Mouse (Mus musculus) limb, embryonic 11.5 days (tissue): ENCODE measurements around the gene Rps6. TPM values are rescaled to one million over a fixed set of nuclear protein-coding genes. Genes with fewer than 3 reads are reported as not detected.

Experiments used
- ATAC-seq: fragments of 200-750 bp; cut with Nextera tagmentation; 2 replicates; pipeline ENCODE4 v1.8.0; 2017; ENCODE audit warnings: low read depth; ENCODE audit not compliant: insufficient number of reproducible peaks, low FRiP score, low TSS enrichment
- DNase-seq: peaks from one replicate; pipeline ENCODE4 v3.0.0-alpha.2; 2015; ENCODE audit warnings: low spot score
- H3K27ac ChIP-seq: fragments of 300-500 bp; sonication (generic); replicated peaks from 2 replicates; pipeline ENCODE4 v1.5.1; 2014; ENCODE audit warnings: low read depth, mild to moderate bottlenecking, low read length
- H3K27me3 ChIP-seq: fragments of 300-500 bp; sonication (generic); 2 replicates; pipeline ENCODE4 v1.6.1; 2014; ENCODE audit warnings: mild to moderate bottlenecking, low read length, mixed read lengths; ENCODE audit not compliant: control insufficient read depth, insufficient read depth
- H3K36me3 ChIP-seq: fragments of 300-500 bp; sonication (generic); 2 replicates; pipeline ENCODE4 v1.6.1; 2014; ENCODE audit warnings: mild to moderate bottlenecking, low read length, moderate library complexity, mixed read lengths; ENCODE audit not compliant: control insufficient read depth, insufficient read depth
- H3K4me1 ChIP-seq: fragments of 300-500 bp; sonication (generic); 2 replicates; pipeline ENCODE4 v1.6.1; 2014; ENCODE audit warnings: low read length, mixed read lengths; ENCODE audit not compliant: control insufficient read depth, insufficient read depth
- H3K4me2 ChIP-seq: fragments of 300-500 bp; sonication (generic); 2 replicates; pipeline ENCODE4 v1.6.1; 2014; ENCODE audit warnings: low read depth, mild to moderate bottlenecking, moderate library complexity; ENCODE audit not compliant: severe bottlenecking
- H3K4me3 ChIP-seq: fragments of 300-500 bp; sonication (generic); 2 replicates; pipeline ENCODE4 v1.5.1; 2014; ENCODE audit warnings: low read depth, low read length
- H3K9ac ChIP-seq: fragments of 300-500 bp; sonication (generic); 2 replicates; pipeline ENCODE4 v1.6.1; 2014; ENCODE audit warnings: mild to moderate bottlenecking, low read length
- H3K9me3 ChIP-seq: fragments of 300-500 bp; sonication (generic); 2 replicates; pipeline ENCODE4 v1.6.1; 2016; ENCODE audit warnings: low read length; ENCODE audit not compliant: control insufficient read depth
- WGBS: fragments of 180-500 bp; shearing (Covaris S2); extraction: QIAGEN DNeasy Blood & Tissue Kit; methylation state at CpG from one replicate; pipeline ENCODE4 v1.1.7; 2014; 5-methylcytosine and 5-hydroxymethylcytosine counted together
- polyA plus RNA-seq: library from polyadenylated mRNA; unstranded; fragments of >200 nt; fragmentation: Nextera tagmentation; extraction: Ambion mirVana; gene quantifications from 2 replicates; pipeline ENCODE4 v1.2.1, GENCODE M21; 2014

Gene Rps6
- polyA plus RNA-seq, 1 experiment from 2014 or later: 847 TPM

DNA sequence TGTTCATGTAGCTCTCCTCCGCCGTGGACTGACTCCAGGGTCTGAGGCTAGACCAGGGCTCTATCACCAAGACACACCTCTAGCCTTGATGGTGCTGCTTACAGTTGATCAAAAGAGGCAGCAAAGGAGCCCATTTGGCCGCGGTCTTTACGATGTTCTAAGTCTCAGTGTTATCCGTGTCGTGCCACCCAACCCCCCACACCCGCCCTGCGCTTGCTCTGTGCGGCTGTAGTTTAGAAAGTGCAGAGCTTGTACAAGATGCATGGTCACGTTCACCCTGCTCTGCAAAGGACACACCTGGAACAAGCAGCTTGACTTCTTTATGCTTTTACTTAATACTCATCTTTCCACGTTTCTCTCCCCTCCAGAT, 28.6 kb upstream of the Rps6 start:
- H3K4me1 ChIP-seq: no peaks in the 10 kb centered on the region
- WGBS: 44% methylated on average over 12 of the region's 12 CpGs
- H3K27ac ChIP-seq: no peak overlapping the region
- peak overlapping the region; percentile 36 for H3K4me2 ChIP-seq
- no peaks in the 10 kb centered on the region for H3K27me3 ChIP-seq
- H3K9ac ChIP-seq: no peak overlapping the region
- DNase-seq (peak; percentile 43), ATAC-seq (no peak)
- H3K4me3 ChIP-seq: peak overlapping the region; percentile 19; the same call in 1 of the 2 replicates
- no peaks in the 10 kb centered on the region for H3K9me3 ChIP-seq
- no peaks in the 10 kb centered on the region for H3K36me3 ChIP-seq

DNA sequence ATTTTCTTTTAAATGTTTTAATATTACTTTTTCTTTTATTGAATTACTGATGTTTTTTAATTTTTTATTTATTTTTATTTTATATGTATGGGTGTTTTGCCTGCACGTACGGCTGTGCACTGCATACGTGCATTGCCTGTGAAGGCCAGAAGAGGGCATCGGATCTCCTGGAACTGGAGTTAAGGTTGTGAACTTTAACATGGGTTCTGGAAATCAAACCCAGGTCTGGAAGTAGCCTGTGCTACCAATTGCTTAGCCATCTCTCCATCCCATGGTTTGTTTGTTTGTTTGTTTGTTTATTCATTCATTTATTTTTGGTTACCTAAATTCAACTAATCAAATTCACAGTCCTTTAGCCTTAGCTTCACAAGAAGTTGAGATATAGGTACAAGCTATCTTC, 27.7 kb upstream of the Rps6 start:
- Histone ChIP-seq H3K27me3 (no peaks in the 10 kb centered on the region), H3K4me3 (no peak overlapping the region), H3K27ac (no peak overlapping the region), H3K9me3 (no peaks in the 10 kb centered on the region), H3K4me2 (no peak overlapping the region), H3K4me1 (no peaks in the 10 kb centered on the region), H3K36me3 (no peaks in the 10 kb centered on the region), H3K9ac (no peak overlapping the region)
- no peak for ATAC-seq
- WGBS: 53% methylated on average over 4 of the region's 4 CpGs
- peak; percentile 59 for DNase-seq

DNA sequence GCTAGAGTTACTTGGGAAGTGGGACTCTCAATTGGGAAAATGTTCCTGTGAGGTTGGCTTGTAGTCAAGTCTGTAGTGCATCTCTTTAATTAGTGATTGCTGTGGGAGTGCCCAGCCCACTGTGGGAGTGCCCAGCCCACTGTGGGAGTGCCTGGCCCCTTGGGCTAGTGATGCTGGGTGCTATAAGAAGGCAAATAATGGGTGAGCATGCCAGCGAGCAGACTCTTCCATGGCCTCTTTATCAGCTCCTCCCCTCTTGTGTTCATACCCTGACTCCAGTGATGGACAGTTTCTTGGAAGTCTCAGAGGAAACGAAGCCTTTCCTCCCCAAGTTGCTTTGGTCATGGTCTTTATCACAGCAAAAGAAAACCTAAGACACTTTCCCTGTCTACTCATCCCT, 25.2 kb upstream of the Rps6 start:
- 61% methylated on average over 2 of the region's 2 CpGs for WGBS
- H3K4me3 ChIP-seq: no peak overlapping the region
- no peak overlapping the region for H3K4me2 ChIP-seq
- no peaks in the 10 kb centered on the region for H3K36me3 ChIP-seq
- no peaks in the 10 kb centered on the region for H3K27me3 ChIP-seq
- DNase-seq (no peak), ATAC-seq (no peak)
- no peak overlapping the region for H3K27ac ChIP-seq
- no peak overlapping the region for H3K9ac ChIP-seq
- no peaks in the 10 kb centered on the region for H3K9me3 ChIP-seq
- no peaks in the 10 kb centered on the region for H3K4me1 ChIP-seq

DNA sequence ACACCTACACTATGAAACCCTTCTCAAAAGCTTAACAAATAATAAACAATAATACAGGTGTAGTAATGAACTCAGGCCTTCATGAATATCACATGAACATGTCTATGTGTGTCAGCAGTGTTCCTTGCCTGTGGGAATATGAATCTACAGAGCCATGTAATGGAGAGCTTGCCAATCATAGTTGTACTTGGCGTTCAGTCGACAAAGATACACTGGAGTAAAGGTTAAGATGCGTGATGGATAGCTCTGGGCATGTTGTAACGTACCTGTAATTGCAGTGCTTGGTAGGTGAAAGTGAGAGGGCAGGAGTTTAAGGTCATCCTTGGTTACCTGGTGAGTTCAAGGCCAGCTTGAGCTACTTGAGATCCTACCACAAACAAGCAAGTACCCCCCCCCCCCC, 24.0 kb upstream of the Rps6 start:
- Histone ChIP-seq H3K9me3 (no peaks in the 10 kb centered on the region), H3K9ac (no peak overlapping the region), H3K4me3 (no peak overlapping the region), H3K27me3 (no peaks in the 10 kb centered on the region), H3K36me3 (no peaks in the 10 kb centered on the region), H3K27ac (no peak overlapping the region), H3K4me2 (no peak overlapping the region), H3K4me1 (no peaks in the 10 kb centered on the region)
- whole genome bisulfite sequencing: 80% methylated on average over 4 of the region's 4 CpGs
- no peak for DNase-seq
- no peak for ATAC-seq

DNA sequence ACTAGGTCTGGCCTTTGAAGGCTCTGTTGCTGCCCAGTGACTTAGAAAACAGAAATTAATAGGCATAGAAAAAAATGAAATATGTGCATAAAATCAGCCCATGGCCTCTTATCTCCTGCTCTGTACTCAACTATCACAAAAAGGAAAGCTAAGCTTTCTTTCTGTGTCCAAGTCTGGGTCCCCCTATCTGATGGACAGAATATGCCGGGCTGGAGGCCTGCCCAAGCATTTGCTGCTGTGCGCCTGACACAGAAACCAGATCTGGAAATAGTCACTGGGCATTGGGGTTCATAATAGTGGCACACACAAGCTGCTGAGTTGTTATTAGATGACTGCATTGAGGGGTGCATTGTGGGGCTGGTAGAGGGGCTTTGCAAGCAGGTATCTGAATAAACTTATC, 22.3 kb upstream of the Rps6 start:
- no peak for DNase-seq
- Histone ChIP-seq H3K27me3 (no peaks in the 10 kb centered on the region), H3K4me3 (no peak overlapping the region), H3K27ac (no peak overlapping the region), H3K9me3 (no peaks in the 10 kb centered on the region), H3K4me1 (no peaks in the 10 kb centered on the region), H3K36me3 (no peaks in the 10 kb centered on the region), H3K9ac (no peak overlapping the region), H3K4me2 (no peak overlapping the region)
- no peak for ATAC-seq
- WGBS: 91% methylated on average over 2 of the region's 2 CpGs

DNA sequence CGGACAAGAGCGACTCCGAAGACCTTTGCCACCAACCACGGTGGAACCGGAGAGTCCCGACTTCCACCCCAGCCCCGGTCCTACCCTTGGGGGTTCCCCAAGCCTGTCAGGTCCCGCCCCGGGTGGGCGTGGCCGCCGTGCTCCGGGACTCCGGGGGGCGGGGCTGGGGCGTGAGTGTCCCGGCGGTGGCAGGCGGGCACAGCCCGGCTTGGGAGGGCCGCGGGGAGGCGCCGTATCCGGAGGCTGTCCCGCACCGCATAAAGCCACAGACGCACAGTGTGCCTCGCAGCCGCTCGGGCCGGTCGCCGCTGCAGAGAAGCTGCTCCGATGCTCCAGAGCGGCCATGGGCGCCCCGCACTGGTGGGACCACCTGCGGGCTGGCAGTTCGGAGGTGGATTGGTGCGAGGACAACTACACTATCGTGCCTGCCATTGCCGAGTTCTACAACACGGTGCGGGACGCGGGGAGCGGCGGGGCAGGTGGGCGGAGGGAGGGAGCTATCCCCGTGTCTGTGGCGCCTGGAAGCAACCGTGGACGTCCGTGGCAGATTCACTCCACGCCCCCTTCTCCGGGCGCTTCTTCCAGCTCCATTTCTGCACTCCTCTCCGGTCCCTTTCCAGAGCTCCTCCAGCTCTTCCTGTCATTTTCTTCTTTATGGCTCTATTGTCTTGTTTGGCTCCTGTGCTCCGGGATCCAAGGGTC, 17.1 kb upstream of the Rps6 start, which contains the start of gene Acer2:
TSS of gene Acer2 (plus strand) at position 251 of the 702 bp plus-strand sequence.
- DNase-seq (peak; percentile 84), ATAC-seq (peak; percentile 90)
- Histone ChIP-seq H3K4me3 (peak within 1 kb of the TSS; percentile 63), H3K9me3 (no peaks in the 10 kb centered on the region), H3K4me2 (peak within 1 kb of the TSS; percentile 97), H3K27me3 (no peaks in the 10 kb centered on the region), H3K4me1 (no peaks in the 10 kb centered on the region), H3K9ac (peak within 1 kb of the TSS; percentile 59), H3K27ac (no peak within 1 kb of the TSS), H3K36me3 (no peaks in the 10 kb centered on the region)
- WGBS: under 1% methylated on average over 57 of the region's 60 CpGs

DNA sequence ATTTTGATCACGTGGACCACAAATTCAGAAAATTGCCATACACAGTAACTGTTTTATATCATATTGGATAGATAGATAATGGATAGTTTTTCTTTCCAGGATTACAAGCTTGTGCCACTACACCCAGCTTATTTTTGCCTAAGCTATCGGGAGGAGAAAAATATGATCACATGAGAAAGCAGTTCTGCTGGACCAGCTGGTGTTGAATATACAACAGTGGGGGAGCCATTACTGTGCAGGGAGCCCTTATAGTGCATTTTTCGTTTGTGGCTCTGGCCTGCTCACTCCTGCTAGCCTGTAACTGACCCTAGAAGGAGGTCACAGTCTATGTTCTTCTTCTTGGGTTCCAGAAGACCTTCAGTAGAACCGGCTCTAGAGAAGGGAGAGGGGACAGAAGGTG, 15.9 kb upstream of the Rps6 start:
- no peak overlapping the region for H3K9ac ChIP-seq
- DNase-seq (no peak), ATAC-seq (no peak)
- H3K4me3 ChIP-seq: no peak overlapping the region
- no peaks in the 10 kb centered on the region for H3K9me3 ChIP-seq
- H3K4me2 ChIP-seq: no peak overlapping the region
- H3K27me3 ChIP-seq: no peaks in the 10 kb centered on the region
- WGBS: 59% methylated on average over 4 of the region's 4 CpGs
- no peak overlapping the region for H3K27ac ChIP-seq
- no peaks in the 10 kb centered on the region for H3K4me1 ChIP-seq
- H3K36me3 ChIP-seq: no peaks in the 10 kb centered on the region

DNA sequence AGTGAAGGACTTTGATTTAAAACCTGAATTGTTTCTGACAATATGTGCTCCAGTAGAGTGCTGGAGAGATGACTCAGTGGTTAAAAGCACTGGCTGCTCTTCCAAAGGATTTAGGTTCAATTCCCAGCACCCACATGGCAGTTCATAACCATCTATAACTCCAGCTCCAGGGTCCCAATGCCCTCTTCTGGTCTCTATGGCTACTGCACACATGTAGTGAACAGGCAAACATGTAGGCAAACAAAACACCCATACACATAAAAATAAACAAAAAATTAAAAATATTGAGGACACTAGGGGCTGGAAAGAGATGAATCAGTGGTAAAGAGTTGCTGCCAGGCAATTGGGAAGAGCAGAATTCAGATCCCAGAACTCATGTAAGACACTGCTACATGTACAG, 14.8 kb upstream of the Rps6 start:
- Histone ChIP-seq H3K9ac (no peak overlapping the region), H3K27me3 (no peaks in the 10 kb centered on the region), H3K4me1 (no peaks in the 10 kb centered on the region), H3K9me3 (no peaks in the 10 kb centered on the region), H3K4me3 (no peak overlapping the region), H3K36me3 (no peaks in the 10 kb centered on the region), H3K4me2 (no peak overlapping the region), H3K27ac (no peak overlapping the region)
- ATAC-seq (no peak), DNase-seq (no peak)

DNA sequence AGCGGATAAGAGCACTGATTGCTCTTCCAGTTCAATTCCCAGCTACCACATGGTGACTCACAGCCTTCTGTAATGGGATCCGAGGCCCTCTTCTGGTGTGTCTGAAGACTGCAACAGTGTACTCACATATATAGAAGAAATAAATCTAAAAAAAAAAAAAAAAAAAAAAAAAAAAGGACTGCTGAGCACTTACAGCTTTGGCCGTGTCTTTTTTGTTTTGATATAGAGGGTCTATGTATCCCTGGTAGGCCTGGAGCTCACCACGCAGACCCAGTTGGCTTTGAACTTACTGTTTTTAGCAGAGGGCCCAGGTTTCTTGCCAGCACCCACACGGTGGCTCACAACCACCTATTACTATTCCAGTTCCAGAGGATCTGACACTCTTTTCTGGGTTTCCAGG, 6.9 kb upstream of the Rps6 start:
- DNase-seq (no peak), ATAC-seq (no peak)
- no peak overlapping the region for H3K27ac ChIP-seq
- no peaks in the 10 kb centered on the region for H3K36me3 ChIP-seq
- no peak overlapping the region for H3K4me2 ChIP-seq
- H3K9me3 ChIP-seq: no peaks in the 10 kb centered on the region
- no peak overlapping the region for H3K9ac ChIP-seq
- H3K27me3 ChIP-seq: no peaks in the 10 kb centered on the region
- no peak overlapping the region for H3K4me3 ChIP-seq
- WGBS: 79% methylated on average over 5 of the region's 5 CpGs
- no peaks in the 10 kb centered on the region for H3K4me1 ChIP-seq
